Mouse (Mus musculus) kidney, postnatal 10 days (tissue): Measurements from ENCODE around the gene Mical2.

ENCODE experiments used
- DNase-seq: peaks from one replicate; pipeline ENCODE4 v3.0.0; 2021; ENCODE audit warnings: mixed read lengths

The Mical2 gene

GRCm38 (mm10) chr7:112225615-112226262 lies at the start of gene Mical2:
Gene Mical2, plus strand, starts transcription at chr7:112225856.
- peak; percentile 95 for DNase-seq

- no peak for DNase-seq
Measured at GRCm38 (mm10) chr7:112176627-112177026, 49.0 kb upstream of the Mical2 start.

GRCm38 (mm10) chr7:112180235-112180705 lies 45.4 kb upstream of the Mical2 start:
- DNase-seq, result peak; percentile 93

- peak; percentile 92 for DNase-seq
Measured at GRCm38 (mm10) chr7:112183258-112183841, 42.3 kb upstream of the Mical2 start.

- peak; percentile 48 for DNase-seq
Measured at GRCm38 (mm10) chr7:112184519-112185225, 41.0 kb upstream of the Mical2 start.

- peak; percentile 42 for DNase-seq
Measured at GRCm38 (mm10) chr7:112185226-112185745, 40.4 kb upstream of the Mical2 start.

- no peak for DNase-seq
Measured at GRCm38 (mm10) chr7:112186871-112187270, 38.8 kb upstream of the Mical2 start.

GRCm38 (mm10) chr7:112187536-112188459 lies 37.9 kb upstream of the Mical2 start:
- no peak for DNase-seq

GRCm38 (mm10) chr7:112192237-112192636 lies 33.4 kb upstream of the Mical2 start:
- DNase-seq, result no peak

- DNase-seq, result no peak
Measured at GRCm38 (mm10) chr7:112192778-112193177, 32.9 kb upstream of the Mical2 start.

- no peak for DNase-seq
Measured at GRCm38 (mm10) chr7:112194286-112194685, 31.4 kb upstream of the Mical2 start.

GRCm38 (mm10) chr7:112197461-112197860 lies 28.2 kb upstream of the Mical2 start:
- no peak for DNase-seq

- no peak for DNase-seq
Measured at GRCm38 (mm10) chr7:112199343-112199742, 26.3 kb upstream of the Mical2 start.

- no peak for DNase-seq
Measured at GRCm38 (mm10) chr7:112200761-112201160, 24.9 kb upstream of the Mical2 start.

GRCm38 (mm10) chr7:112202194-112202593 lies 23.5 kb upstream of the Mical2 start:
- DNase-seq, result peak; percentile 47

- DNase-seq, result no peak
Measured at GRCm38 (mm10) chr7:112202843-112203242, 22.8 kb upstream of the Mical2 start.

- no peak for DNase-seq
Measured at GRCm38 (mm10) chr7:112203937-112204336, 21.7 kb upstream of the Mical2 start.

GRCm38 (mm10) chr7:112204380-112204963 lies 21.2 kb upstream of the Mical2 start:
- no peak for DNase-seq

- DNase-seq, result no peak
Measured at GRCm38 (mm10) chr7:112205513-112205912, 20.1 kb upstream of the Mical2 start.

GRCm38 (mm10) chr7:112207717-112208116 lies 17.9 kb upstream of the Mical2 start:
- no peak for DNase-seq

- no peak for DNase-seq
Measured at GRCm38 (mm10) chr7:112208323-112209167, 17.1 kb upstream of the Mical2 start.
